Mouse (Mus musculus) lung, adult 18-20 months (tissue): ENCODE measurements around the gene Lao1.

ENCODE experiments used
- DNase-seq, 2 experiments: peaks; one replicate each; pipeline ENCODE4 v3.0.0; 2022; ENCODE audit warnings: mixed read lengths in 2 of 2

Lao1 gene

DNA sequence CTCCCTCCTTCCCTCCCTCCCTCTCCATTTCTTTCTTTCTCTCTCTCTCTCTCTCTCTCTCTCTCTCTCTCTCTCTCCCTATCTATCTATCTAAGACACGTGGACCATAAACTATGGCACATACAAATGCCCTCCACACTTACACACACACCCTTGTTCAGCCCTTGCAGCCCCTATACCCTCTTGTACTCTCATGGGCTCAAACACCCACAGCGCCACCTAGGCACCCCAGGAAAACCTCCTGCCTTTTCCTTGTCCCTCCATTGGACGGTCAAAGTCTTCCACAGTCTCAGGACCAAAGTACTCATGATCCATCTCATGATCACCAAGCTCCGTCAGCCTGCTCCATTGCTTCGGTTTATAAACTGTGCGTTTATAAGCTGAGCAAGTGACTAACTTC, 54.2 kb downstream of the Lao1 start:
- DNase-seq, result no peak

DNA sequence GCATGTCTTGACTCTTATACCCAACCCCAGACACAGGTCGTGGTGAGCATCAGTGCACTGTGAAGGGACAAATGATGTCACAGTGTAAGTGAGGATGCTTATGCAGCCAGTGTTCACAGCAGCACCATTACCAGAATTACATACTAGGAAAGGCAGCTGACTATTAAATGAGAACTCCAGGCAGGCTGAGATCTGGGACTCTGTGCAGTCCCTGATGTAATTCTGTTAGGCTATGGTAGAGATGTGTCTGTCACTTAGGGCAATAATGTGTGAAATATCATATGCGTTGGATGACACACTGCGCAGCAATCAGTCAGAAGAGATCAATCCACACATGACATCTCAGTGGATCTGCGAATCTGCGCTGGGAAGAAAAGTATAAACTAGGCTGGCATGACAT, 55.7 kb downstream of the Lao1 start:
- no peak for DNase-seq
